Mouse (Mus musculus): ENCODE measurements at regions not wholly inside any gene's neighbourhood (a gene's known extent, or its start where the extent isn't known, plus 50 kb on each side); places are given as distances from the start of the nearest gene placed in this dataset.
A peak's percentile ranks its signal among the peaks of the same experiment; 100 is the strongest.

DNA sequence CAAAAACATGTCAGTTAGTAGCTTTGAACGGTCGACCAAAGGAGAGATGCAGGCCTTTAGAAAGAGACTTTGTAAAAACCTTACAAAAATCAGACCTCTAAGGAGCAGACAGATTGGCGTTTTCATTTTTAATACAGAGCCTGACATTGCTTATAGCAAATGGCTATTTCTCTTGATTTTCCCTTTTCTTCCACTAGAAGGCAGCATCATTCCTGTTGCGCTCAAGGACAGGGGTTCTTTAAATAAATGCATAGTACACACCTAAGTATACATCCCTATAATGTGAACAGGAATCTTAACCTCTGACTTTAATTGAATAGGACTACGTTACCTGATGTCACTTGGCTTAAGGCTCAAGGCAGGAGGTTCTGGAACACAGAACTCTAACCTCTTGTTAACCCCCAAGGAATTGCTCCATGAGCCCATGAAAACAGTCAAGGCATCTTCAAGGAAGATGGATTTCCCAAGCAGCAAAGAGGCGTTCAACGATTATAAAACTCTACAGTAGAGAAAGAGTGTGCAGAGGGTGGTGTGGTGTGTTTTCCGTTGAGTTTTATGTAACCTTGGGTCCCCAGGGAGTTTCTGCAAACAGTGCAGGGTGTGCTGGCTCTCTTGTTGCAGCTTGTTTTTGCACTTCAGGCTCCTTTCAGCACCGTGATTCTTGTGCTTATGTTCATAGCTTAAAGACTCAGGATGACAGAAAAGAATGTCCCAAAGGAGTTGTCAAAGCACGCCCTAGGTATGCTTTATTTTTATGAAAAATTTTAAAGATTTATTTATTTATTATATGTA, 124.1 kb upstream of the Zfp648 start:
- no peak for DNase-seq
- intact Hi-C loops (cut with DNase I): no loop called here

DNA sequence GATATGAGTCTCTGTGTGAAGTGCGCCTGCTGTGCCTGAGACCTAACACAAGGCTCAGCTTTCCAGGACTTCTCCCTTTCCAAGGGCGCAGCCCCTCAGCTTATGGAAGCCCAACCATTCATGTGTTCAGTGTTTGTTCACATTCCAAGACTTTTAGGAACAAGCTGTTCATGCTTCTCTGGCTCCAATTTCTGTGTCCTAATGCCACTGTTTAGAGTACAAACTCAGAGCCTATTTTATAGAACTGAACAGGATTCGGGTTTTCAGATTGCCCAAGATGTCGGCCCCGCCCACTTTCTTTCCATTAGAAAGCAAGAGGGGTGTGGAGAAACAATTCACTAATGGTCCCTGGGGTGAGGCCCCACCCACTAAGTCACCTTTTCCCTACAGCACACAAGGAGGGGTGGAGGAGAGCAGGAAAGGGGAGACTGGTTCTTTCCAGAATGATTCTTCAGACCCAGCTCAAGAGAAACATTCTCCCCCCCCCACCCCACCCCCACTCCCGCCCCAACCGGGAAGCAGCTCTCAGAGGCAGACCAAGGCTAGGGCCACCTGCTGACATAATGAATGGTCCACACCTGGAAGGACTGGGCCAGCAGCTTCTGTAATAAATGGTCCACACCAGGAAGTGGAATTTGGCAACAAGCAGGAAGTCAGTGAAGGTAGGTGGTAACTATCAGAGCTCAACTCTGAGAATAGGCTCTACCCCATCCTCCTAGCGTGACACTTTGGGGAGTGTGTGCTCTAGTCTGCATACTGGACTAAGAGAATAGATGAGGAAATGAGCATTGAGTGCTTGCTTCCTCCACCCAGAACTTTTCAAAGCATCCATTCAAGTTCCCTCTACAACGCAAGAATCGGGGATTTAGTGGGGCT, 120.2 kb upstream of the Zfp648 start:
- no peak for DNase-seq
- intact Hi-C loops (cut with DNase I): no loop called here

DNA sequence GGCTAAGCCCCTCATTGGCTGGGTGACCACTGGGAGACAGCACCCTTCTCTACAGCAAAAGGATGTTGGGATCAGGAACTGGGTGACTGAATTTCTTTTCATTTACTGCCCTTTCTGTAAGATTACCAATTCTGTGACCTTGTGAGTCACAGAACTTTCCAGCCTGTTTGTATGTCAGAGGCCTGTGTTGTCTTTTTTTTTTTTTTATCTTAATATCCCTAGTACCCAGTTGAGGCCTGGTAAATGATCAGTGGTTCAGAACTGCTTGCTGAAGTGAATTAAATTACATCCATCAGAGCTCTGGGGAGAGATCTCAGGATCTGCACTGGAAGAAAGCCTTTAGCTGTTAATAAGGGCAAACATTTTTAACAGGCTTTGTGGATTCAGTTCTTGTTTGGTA, 114.8 kb upstream of the Zfp648 start:
- intact Hi-C loops (cut with DNase I): no loop called here
- no peak for DNase-seq

DNA sequence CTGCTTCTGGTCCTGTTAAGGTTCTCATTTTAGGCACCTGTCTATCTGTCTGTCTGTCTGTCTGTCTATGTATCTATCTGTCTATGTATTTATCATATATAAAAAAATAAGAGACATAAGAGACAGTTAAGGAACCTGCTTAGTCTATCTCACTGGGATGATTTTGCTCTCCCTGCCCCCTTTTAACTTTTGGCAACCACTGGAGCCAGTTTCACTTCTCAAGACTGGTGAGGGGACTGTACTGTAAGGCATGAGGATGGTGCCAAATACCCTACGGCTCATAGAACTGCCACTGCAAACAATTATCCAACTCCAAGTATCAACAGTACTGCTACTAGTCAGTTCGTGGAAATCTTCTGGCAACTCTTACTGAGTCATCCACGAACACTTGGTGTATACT, 111.2 kb upstream of the Zfp648 start:
- no peak for DNase-seq
- intact Hi-C loops (cut with DNase I): no loop called here

DNA sequence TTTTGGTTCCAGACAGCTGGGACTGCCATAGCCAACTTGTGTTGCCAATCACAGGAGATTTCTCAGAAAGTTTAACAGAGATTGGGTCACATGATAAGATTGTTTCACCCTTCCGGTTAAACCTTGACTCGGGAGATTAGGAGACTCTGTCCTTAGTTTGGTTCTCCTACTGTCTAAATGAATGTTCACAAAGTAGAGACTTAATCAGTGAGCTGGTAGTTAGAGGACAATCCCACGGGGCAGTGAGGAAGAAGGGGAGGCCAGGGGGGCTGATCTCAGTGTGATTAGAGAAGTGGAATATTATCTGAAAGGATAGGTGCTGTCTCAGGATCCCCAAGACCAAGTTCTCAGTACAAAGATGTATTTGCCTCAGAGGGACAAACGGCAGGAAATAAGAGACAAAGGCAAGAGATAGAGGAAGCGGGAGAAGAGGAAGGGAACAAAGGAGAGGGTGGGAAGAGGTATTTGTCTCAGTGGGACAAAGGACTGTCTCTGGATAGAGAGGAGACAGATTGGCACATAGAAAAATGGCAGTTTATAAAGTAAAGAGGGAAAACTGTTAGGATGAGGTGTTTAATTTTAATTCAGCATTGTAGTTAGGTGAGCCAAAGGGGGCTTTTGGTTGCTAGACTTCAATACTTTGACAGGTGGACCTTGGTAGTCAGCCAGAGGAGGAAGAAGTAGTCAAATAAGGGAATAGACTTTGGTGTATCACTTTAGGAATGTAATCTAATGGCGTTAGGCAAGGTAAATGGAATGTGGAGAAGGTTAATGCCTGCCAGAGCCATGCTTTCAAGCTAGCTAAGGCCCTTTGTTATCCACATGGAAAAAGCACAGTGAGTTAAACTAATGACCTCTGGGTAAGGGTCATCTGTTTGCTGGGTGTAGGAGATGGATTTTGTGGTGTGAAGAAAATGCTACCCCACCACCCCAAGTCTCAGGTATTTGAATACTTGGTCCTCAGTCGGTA, 110.2 kb upstream of the Zfp648 start:
- DNase-seq: no peak
- intact Hi-C loops (cut with DNase I): no loop called here

DNA sequence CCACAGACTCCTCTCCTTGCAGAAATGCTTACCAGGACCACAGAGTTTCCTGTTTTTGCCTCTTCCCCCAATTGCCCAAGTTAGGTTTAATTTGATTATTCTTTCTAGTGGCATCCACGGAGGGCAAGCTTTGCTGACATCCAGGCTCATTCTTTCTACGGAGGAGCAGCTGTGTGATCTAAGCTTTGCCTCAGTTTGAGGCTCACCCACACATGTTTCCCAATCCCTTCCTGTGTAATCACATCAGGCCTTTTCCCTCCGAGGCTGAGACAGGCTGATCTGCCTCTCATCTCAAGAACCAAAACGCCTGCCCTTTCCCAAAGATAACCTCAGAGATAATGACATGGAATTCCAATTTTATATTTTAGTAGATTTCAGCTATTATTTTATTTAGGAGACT, 107.4 kb upstream of the Zfp648 start:
- no peak for DNase-seq
- intact Hi-C loops (cut with DNase I): no loop called here

DNA sequence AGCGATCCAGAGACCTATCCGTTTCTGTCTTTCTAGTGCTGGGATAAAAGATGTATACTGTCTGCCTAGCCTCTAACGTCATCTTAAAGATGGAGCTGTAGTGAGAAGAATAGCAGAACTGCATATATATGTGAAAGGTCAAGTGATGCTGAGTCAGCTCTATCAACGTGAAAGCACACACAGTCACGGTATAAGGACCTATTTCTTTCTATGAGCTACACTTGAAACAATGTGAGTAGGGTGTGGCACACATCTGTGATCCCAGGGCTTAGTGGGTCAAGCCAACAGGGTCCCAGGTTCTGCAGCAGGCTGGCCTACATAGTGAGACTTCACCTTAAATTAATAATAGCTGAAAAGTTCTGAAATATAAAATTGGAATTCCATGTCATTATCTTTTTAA, 106.6 kb upstream of the Zfp648 start:
- no peak for DNase-seq
- intact Hi-C loops (cut with DNase I): no loop called here

DNA sequence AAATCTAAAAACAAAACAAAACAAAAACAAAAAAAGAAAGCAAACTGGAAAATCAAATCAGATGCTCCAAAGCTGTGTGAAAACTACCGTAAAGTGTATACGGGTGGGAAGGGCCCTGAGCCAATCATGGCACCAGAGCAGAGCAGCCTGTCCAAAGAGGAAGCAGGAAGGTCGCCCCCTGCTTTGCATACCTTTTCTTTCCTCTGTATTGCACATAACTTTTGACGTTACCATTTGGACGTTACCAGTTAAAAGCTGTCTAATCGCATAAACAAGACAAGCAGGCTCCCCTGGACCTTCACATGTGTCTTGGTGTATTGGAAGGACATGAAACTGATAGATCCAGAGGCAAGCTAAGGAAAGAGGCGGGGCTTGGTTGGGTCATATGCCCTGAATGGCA, 104.9 kb upstream of the Zfp648 start:
- intact Hi-C loops (cut with DNase I): no loop called here
- no peak for DNase-seq

DNA sequence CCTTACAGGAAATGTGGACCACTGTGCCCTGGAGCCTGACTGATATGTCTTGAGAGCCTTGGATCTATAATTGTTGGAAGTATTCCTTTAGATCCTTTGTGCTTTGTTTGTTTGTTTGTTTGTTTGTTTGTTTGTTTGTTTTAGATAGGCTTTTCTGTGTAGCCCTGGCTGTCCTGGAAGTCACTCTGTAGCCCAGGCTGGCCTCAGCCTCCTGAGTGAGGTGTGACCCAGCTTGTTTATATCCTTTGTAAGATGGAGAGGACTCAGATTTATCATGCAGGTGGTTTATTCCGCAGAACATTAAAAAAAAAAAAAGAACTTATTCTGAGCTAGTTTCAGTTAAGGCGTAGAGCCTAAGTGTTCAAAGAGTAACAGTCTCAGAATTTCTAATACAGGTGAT, 104.1 kb upstream of the Zfp648 start:
- intact Hi-C loops (cut with DNase I): no loop called here

DNA sequence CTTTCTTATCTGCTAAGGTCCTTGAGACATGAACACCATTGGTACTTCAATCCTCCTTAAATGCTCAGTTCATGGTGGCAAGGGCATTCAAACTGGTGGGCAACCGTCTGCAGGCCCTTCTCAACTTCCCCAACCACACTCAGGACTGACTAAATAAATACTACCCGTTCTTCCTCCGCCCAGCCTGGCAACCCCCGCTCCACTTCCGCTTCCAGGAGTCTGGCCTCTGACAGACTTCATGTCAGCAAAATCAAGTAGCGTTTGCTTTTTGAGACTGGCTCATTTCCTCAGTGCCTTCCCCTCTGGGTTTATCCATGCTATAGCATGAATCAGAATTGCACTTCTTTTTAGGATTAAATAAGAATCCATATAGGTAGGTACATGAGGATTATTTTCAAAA, 103.3 kb upstream of the Zfp648 start:
- intact Hi-C loops (cut with DNase I): no loop called here
- no peak for DNase-seq

More for the DNA sequence above, 104.1 kb upstream of the Zfp648 start:
- DNase-seq: no peak

DNA sequence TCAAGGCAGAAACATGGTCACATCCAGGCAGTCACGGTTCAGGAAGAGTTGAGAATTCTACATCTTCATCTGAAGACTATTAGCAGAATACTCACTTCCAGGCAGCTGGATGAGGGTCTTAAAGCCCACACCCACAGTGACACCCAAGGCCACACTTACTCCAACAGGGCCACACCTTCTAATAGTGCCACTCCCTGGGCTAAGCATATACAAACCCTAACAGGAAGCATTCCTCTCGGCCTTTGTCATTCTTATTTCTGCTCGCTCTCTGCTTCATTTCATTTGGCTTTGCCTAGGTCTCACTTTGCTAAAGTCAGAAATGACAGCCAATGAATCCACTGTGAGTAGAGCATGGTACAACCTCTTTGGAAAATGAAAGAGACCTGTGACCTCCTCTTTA, 100.4 kb upstream of the Zfp648 start:
- no peak for DNase-seq
- intact Hi-C loops (cut with DNase I): no loop called here

DNA sequence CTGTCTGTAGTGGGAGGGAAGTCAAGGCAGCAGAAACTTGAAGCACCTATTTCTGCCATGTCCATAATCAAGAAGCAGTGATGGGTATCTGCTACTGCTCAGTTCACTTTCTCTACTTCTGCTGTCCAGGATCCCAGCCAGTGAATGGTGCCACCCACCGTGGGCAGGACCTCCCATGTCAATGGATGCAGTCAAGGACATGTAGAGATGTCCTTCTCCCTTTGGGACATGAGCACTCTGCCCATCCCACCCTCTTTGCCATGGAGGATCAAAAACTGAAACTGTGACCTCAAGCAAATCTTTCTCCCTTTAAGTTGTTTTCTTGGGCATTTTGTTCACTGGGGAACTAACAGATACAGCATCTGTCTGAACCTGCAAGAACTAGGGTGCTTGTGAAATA, 99.6 kb upstream of the Zfp648 start:
- intact Hi-C loops (cut with DNase I): no loop called here
- DNase-seq: no peak

DNA sequence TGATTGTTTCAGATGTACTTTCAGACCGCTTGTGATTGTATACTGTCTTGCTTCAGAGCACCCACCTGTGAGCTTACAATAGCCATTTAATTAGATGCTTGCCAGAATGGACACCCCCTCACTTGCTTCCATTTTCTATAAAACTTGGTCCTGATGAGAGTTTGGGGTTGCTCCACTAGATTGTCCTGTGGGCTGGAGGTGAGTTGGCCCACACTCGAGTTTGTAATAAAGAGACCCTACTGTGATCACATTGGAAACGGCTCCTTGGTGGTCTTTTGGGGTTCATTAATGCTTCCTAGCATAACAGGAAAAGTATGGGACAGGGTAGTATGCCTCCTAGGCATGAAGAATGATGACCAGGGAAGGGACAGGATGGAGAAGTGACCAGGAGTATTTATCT, 98.8 kb upstream of the Zfp648 start:
- intact Hi-C loops (cut with DNase I): no loop called here

DNA sequence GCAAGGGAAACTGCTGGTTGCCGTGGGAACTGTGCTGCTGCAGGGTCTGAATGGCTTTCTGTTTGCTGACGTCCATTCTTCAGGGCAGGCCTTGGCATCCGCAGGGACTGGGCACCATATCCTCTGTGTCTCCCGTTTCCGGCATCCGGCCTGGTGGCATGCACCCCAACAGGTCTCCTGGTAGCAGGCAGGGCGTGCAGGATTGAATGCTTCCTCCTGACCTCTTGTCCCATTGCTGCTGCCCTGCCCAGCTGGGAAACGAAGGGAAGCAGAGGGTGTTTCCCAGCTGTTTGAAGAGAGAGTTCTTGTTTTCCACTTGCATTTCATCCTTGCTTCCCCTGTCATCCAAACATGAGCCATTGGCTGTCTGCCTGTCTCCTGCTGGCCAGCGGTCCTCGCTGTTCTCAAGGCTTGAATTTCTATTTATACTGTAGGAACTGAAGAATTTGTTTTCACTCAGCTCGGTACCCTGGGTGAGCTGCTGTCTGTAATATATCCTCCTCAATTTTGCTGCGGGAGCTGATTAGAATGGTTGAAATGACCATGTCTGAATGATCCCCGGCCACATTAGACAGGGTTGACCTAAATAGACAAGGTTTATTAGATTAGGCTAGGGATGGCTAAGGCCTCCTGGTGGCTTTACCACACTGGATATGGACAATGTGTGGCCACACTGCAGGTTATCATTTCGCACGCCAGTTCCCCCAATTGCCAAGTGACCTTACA, 98.0 kb upstream of the Zfp648 start:
- intact Hi-C loops (cut with DNase I): no loop called here
- DNase-seq: peak; percentile 77

More for the DNA sequence above, 98.8 kb upstream of the Zfp648 start:
- no peak for DNase-seq

DNA sequence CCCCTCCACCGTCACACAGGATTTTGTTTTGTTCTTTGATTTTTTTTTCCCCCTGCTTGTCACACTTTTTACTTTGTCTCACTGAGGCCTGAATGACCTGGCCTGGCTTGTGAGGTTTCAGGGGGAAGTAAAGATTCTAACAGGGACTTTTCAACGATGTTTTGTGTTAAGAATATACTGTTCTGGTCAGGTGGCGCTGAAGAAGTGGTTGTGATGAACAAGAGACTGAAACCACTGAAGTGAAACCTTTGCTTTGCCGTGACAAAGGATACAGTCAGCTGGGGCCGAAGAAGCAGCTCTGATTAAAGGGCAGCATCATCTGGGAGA, 97.4 kb upstream of the Zfp648 start:
- no peak for DNase-seq
- intact Hi-C loops (cut with DNase I): no loop called here

DNA sequence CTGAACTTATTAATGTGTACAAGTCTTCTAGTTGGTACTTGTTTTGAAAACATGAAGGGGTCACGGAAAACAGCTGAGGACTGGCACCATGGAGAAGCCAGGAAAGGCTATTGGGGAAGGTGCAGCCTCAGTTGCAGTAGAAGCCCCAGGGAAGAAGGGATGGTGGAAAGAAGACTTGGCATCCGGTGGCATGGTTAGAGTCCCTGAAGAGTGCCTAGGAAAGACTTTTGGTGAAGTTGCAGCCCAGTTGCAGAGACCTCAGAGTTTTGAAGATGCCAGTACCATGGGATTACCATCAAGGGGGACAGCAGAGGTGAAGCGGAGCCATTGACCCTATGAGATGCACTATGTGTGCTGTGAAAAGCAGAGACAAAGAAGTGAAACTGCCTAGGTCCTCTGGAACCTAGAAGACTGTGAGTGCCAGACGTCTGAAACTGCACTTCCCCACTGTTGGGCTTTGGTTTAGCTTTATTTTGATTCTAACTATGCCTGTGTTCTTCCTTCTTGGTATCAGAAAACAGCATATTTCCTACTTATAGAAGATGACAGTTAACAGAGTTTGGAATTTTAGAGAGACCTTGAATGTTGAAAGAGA, 96.9 kb upstream of the Zfp648 start:
- intact Hi-C loops (cut with DNase I): no loop called here
- DNase-seq: no peak

DNA sequence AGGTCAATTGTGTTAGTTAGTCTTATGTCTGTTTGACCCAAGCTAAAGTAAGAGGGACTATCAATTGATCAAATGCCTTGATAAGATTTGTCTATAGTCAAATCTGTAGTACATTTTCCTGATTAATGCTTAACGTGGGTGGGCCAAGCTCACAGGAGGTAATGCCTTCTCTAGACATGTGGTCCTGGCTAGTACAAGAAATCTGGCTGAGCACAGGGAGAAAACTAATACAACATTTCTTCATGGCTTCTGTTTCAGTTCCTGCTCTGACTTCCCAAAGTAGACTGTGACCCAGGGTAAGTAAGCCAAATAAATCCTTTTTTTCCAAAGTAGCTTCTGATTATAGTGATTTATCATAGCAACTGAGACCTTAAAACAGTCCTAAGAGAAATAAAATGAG, 96.2 kb upstream of the Zfp648 start:
- intact Hi-C loops (cut with DNase I): no loop called here
- no peak for DNase-seq

DNA sequence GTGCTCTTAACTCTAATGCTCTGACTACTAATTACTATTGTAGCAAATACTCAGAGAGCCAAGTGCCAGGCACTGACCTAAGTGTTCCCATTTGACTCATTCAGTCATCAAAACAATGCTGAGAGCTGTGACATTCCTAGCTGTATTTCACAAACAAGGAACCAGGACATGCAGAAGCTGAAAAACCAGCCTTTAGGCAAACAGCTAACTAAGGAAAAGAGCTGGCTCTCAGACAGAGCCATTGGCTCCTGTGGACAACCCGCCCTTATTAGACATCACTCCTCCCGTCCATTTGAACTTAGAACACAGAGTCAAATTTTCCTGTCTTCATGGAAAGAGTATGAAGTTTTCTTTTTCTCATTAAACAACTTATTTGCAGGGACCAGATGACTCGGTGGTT, 88.5 kb upstream of the Zfp648 start:
- DNase-seq: no peak
- intact Hi-C loops (cut with DNase I): no loop called here

DNA sequence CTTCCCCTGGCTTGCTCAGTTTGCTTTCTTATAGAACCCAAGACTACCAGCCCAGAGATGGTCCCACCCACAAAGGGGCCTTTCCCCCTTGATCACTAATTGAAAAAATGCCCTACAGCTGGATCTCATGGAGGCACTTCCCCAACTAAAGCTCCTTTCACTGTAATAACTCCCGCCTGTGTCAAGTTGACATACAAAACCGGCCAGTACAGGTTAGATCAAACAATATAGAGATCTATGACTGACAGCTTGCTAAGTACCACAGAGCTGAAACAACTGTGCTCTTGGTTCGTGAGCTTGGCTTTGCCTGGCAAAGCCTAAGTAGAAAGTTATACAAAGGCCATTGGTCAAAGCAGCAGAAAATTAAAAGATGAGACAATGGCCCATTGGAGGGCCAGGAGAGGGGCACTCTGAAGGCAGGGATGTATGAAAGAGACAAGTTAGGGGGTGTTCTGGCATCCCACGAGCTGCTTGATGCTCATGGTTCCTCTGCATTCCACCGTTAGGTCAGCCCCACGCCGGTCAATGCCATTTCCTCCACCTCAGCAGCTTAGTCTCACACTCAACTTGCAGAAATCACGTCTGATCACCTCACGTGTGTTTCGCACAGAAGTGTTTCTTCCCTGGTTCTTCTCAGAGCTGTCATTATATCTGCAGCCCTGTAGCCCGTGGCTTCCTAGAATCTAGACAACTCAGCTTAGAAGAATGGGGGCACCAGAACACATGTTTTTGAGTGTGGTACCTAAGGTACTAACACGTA, 87.5 kb upstream of the Zfp648 start:
- intact Hi-C loops (cut with DNase I): no loop called here

More for the DNA sequence above, 87.5 kb upstream of the Zfp648 start:
- no peak for DNase-seq
